Mouse (Mus musculus): ENCODE data around the gene Slc8a1.

The Slc8a1 gene

GRCm38 (mm10) chr17:81335526-81335925 is 402.7 kb downstream of the Slc8a1 start:
- no peak for DNase-seq
